Mouse (Mus musculus) forebrain, embryonic 16.5 days (tissue): Measurements from ENCODE around the gene C1qtnf2. TPM values are rescaled to one million over a fixed set of nuclear protein-coding genes. Genes with fewer than 3 reads are reported as not detected.

Experiments
- ATAC-seq: fragments of 200-750 bp; cut with Nextera tagmentation; 2 replicates; pipeline ENCODE4 v1.8.0; 2017; ENCODE audit warnings: mild to moderate bottlenecking, moderate library complexity
- H3K27ac ChIP-seq: fragments of 300-500 bp; sonication (generic); 2 replicates; pipeline ENCODE4 v1.5.1; 2014; ENCODE audit warnings: low read length, control low read depth
- H3K27me3 ChIP-seq: fragments of 300-500 bp; sonication (generic); replicated peaks from 2 replicates; pipeline ENCODE4 v1.6.1; 2014; ENCODE audit warnings: low read length; ENCODE audit not compliant: control insufficient read depth, insufficient read depth
- H3K36me3 ChIP-seq: fragments of 300-500 bp; sonication (generic); 2 replicates; pipeline ENCODE4 v1.6.1; 2014; ENCODE audit not compliant: control insufficient read depth, insufficient read depth
- H3K4me1 ChIP-seq: fragments of 300-500 bp; sonication (generic); replicated peaks from 2 replicates; pipeline ENCODE4 v1.6.1; 2014; ENCODE audit warnings: low read length; ENCODE audit not compliant: control insufficient read depth, insufficient read depth
- H3K4me2 ChIP-seq: fragments of 300-500 bp; sonication (generic); 2 replicates; pipeline ENCODE4 v1.6.1; 2014; ENCODE audit warnings: mild to moderate bottlenecking, low read length, control low read depth
- H3K4me3 ChIP-seq: fragments of 300-500 bp; sonication (generic); replicated peaks from 2 replicates; pipeline ENCODE4 v1.5.1; 2014; ENCODE audit warnings: mild to moderate bottlenecking, low read length, control low read depth
- H3K9ac ChIP-seq: fragments of 300-500 bp; sonication (generic); replicated peaks from 2 replicates; pipeline ENCODE4 v1.6.1; 2014; ENCODE audit warnings: low read depth, low read length, control low read depth
- H3K9me3 ChIP-seq: fragments of 300-500 bp; sonication (generic); 2 replicates; pipeline ENCODE4 v1.6.1; 2016; ENCODE audit warnings: low read length; ENCODE audit not compliant: control insufficient read depth
- WGBS: fragments of 180-500 bp; shearing (Covaris S2); extraction: QIAGEN DNeasy Blood & Tissue Kit; methylation state at CpG from one replicate; pipeline ENCODE4 v1.1.7; 2014; 5-methylcytosine and 5-hydroxymethylcytosine counted together
- polyA plus RNA-seq: library from polyadenylated mRNA; unstranded; fragments of >200 nt; fragmentation: Nextera tagmentation; extraction: Ambion mirVana; gene quantifications from 2 replicates; pipeline ENCODE4 v1.2.1, GENCODE M21; 2015

The C1qtnf2 gene
- polyA plus RNA-seq, 1 experiment from 2014 or later: 5.9 TPM

GRCm38 (mm10) chr11:43480561-43480960, 6.5 kb downstream of the C1qtnf2 start:
- Histone ChIP-seq H3K4me1 (no peaks in the 10 kb centered on the region), H3K27ac (no peak overlapping the region), H3K9me3 (no peaks in the 10 kb centered on the region), H3K4me3 (no peak overlapping the region), H3K27me3 (no peaks in the 10 kb centered on the region), H3K36me3 (no peaks in the 10 kb centered on the region), H3K9ac (no peak overlapping the region), H3K4me2 (no peak overlapping the region)
- ATAC-seq: no peak
- 60% methylated on average over 5 of the region's 5 CpGs for WGBS

DNA sequence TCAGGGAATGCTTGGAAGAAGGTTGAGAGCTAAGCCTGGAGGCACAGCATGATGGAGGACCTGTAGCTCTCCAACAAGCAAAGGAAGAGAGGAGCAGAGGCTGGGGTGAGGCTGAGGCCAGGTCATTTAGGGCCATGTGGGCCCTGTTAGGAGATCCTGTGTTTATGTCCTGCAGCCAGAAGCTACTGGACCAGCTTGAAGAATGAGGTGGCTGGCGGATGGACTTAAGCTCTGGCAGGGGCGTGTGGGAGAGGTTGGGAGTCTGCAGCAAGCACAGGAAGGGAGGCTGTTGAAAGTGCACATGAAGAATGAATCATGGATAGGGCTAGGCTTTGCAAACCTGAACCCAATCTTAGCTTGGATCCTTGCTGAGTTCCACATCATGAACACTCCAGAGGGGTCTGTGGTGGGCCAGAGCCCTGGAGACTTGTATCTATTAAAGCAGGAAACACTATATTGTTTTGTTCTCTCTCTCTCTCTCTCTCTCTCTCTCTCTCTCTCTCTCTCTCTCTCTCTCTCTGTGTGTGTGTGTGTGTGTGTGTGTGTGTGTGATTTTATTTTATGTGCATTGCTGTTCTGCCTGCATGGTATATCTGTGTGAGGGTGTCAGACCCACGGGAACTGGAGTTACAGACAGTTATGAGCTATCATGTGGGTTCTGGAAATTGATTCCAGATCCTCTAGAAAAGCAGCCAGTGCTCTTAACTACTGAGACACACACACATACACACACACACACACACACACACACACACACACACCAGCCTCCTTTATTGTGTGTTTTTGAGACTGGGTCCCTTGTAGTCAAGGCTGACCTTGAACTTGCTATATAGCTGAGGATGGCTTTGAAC, 7.8 kb downstream of the C1qtnf2 start:
- H3K27me3 ChIP-seq: no peaks in the 10 kb centered on the region
- H3K4me3 ChIP-seq: no peak overlapping the region
- 73% methylated on average over 3 of the region's 3 CpGs for WGBS
- no peaks in the 10 kb centered on the region for H3K9me3 ChIP-seq
- no peak overlapping the region for H3K27ac ChIP-seq
- H3K36me3 ChIP-seq: no peaks in the 10 kb centered on the region
- no peak overlapping the region for H3K4me2 ChIP-seq
- no peak overlapping the region for H3K9ac ChIP-seq
- H3K4me1 ChIP-seq: no peaks in the 10 kb centered on the region
- ATAC-seq: no peak

DNA sequence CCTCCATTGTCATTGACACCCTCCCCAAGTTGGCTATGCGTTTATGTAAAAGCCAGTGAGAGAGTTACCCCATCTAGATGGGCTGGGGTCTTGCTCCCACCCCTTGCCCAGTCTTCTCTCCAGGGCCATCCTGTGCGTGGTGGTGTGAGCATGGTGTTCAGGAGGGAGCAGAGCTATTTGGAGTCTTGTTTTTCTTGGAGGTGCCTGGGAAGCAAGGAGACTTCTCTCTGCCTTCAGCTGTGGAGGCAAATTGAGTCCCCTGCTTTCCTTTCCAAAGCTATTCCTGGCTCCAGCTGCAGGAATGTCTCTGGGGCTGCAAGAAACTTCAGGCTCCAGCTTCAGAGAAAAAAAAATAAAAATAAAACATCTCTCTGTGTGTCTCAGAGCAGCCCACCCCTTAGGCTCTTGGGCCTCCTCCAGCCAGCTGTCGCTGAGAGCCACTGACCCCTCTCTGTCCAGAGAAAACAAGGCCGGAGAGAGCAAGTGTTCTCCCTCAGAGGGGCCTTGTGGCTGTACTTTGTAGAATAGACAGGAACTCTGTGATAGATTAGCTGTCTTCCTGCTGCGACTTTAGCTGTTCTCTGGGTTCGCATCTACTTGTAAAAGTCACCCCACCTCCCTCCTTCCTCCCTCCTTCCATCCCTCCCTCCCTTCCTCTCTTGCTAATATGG, 9.2 kb downstream of the C1qtnf2 start:
- H3K27ac ChIP-seq: no peak overlapping the region
- H3K9ac ChIP-seq: no peak overlapping the region
- H3K27me3 ChIP-seq: no peaks in the 10 kb centered on the region
- no peaks in the 10 kb centered on the region for H3K36me3 ChIP-seq
- no peak overlapping the region for H3K4me2 ChIP-seq
- no peak for ATAC-seq
- H3K4me1 ChIP-seq: no peaks in the 10 kb centered on the region
- WGBS: 61% methylated on average over 6 of the region's 6 CpGs
- H3K9me3 ChIP-seq: no peaks in the 10 kb centered on the region
- no peak overlapping the region for H3K4me3 ChIP-seq

- Histone ChIP-seq H3K36me3 (no peaks in the 10 kb centered on the region), H3K4me1 (no peaks in the 10 kb centered on the region), H3K4me3 (no peak overlapping the region), H3K27me3 (no peaks in the 10 kb centered on the region), H3K9ac (no peak overlapping the region), H3K9me3 (no peaks in the 10 kb centered on the region), H3K27ac (no peak overlapping the region), H3K4me2 (no peak overlapping the region)
- WGBS: 71% methylated on average over 4 of the region's 4 CpGs
- ATAC-seq: no peak
These were observed 10.0 kb downstream of the C1qtnf2 start for GRCm38 (mm10) chr11:43484057-43484456.

GRCm38 (mm10) chr11:43484652-43485051, 10.6 kb downstream of the C1qtnf2 start:
- H3K9ac ChIP-seq: no peak overlapping the region
- ATAC-seq: no peak
- H3K27ac ChIP-seq: no peak overlapping the region
- H3K4me2 ChIP-seq: no peak overlapping the region
- no peaks in the 10 kb centered on the region for H3K4me1 ChIP-seq
- H3K9me3 ChIP-seq: no peaks in the 10 kb centered on the region
- no peaks in the 10 kb centered on the region for H3K36me3 ChIP-seq
- H3K27me3 ChIP-seq: no peaks in the 10 kb centered on the region
- H3K4me3 ChIP-seq: no peak overlapping the region
- 56% methylated on average over 11 of the region's 11 CpGs for WGBS

- ATAC-seq: no peak
- Histone ChIP-seq H3K27ac (no peak overlapping the region), H3K9ac (no peak overlapping the region), H3K4me1 (no peaks in the 10 kb centered on the region), H3K4me2 (no peak overlapping the region), H3K27me3 (no peaks in the 10 kb centered on the region), H3K36me3 (no peaks in the 10 kb centered on the region), H3K4me3 (no peak overlapping the region), H3K9me3 (no peaks in the 10 kb centered on the region)
- 87% methylated on average over 9 of the region's 9 CpGs for WGBS
These were observed 11.8 kb downstream of the C1qtnf2 start for GRCm38 (mm10) chr11:43485855-43486254.

DNA sequence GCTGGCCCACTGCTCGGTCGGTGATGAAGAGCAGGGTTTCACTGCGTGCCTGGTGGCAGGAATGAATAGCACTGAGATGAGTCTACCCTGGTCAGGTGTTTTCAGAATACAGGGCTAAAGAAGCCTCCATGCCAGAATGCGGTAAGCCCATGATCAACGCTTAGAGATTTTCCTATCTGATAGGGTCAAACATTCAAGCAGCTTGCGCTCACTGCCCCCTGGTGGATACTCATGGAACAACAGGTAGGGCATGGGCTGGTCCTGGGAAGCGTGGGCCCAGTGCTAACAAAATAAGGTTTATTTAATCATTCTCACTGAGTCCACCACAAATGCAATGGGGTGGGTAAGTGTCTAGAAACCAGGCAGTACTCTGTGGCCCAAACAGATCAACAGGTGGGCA, 18.6 kb downstream of the C1qtnf2 start:
- Histone ChIP-seq H3K36me3 (no peaks in the 10 kb centered on the region), H3K4me2 (no peak overlapping the region), H3K9me3 (no peaks in the 10 kb centered on the region), H3K9ac (no peak overlapping the region), H3K4me1 (no peaks in the 10 kb centered on the region), H3K27me3 (no peaks in the 10 kb centered on the region), H3K27ac (no peak overlapping the region), H3K4me3 (no peak overlapping the region)
- 31% methylated on average over 7 of the region's 7 CpGs for WGBS
- ATAC-seq: no peak

- Histone ChIP-seq H3K9ac (no peak overlapping the region), H3K27me3 (no peaks in the 10 kb centered on the region), H3K27ac (no peak overlapping the region), H3K9me3 (no peaks in the 10 kb centered on the region), H3K4me1 (no peaks in the 10 kb centered on the region), H3K36me3 (no peaks in the 10 kb centered on the region), H3K4me2 (no peak overlapping the region), H3K4me3 (no peak overlapping the region)
- 19% methylated on average over 6 of the region's 6 CpGs for WGBS
- peak; percentile 87 for ATAC-seq
These were observed 19.8 kb downstream of the C1qtnf2 start for GRCm38 (mm10) chr11:43493815-43494409.

DNA sequence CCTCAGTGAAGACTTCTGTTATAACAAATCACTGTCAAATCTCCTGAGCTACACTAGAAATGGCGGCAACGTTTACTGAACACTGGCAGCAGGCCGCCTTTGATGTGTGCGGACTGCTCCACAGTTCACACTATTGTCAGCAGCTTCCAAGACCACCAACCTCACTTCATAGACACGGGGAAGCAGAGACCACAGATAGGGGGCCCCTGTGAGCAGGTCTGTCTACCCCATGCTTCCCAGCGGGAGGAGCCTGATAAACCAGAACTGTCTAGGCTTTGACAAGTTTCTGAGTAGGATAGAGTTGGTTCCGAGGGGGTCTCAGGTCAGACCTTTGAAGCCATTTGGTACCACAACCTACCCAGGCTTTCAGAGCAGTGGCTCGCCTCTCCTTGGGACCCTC, 21.0 kb downstream of the C1qtnf2 start:
- no peaks in the 10 kb centered on the region for H3K9me3 ChIP-seq
- H3K4me1 ChIP-seq: no peaks in the 10 kb centered on the region
- ATAC-seq: peak; percentile 12; the same call in 1 of the 2 replicates

More for the DNA sequence above, 21.0 kb downstream of the C1qtnf2 start:
- H3K27ac ChIP-seq: no peak overlapping the region
- H3K9ac ChIP-seq: no peak overlapping the region
- H3K36me3 ChIP-seq: no peaks in the 10 kb centered on the region
- WGBS: 40% methylated on average over 8 of the region's 8 CpGs
- H3K27me3 ChIP-seq: no peaks in the 10 kb centered on the region
- H3K4me3 ChIP-seq: no peak overlapping the region
- H3K4me2 ChIP-seq: no peak overlapping the region
